Mouse (Mus musculus) MEL (cell line): Measurements from ENCODE around the gene Dzip1. TPM values are rescaled to one million over a fixed set of nuclear protein-coding genes. Genes with fewer than 3 reads are reported as not detected.

Source experiments
- DNase-seq: peaks from one replicate; pipeline ENCODE4 v3.0.0; 2011; ENCODE audit warnings: low read depth, low spot score
- H3K27ac ChIP-seq: 2 replicates; pipeline ENCODE4 v1.5.1; 2012; ENCODE audit warnings: low read depth, mild to moderate bottlenecking, control low read depth, low read length, moderate library complexity; ENCODE audit not compliant: control insufficient read depth
- H3K27me3 ChIP-seq, 2 experiments: fragments of 150-350 bp in 1 of 2; sonication (generic) in 1 of 2; 2 replicates each; pipeline ENCODE4 v1.6.1; 2012; ENCODE audit warnings: low read length in 2 of 2, mild to moderate bottlenecking in 2 of 2, improper control_type of control experiment in 1 of 2, moderate library complexity in 1 of 2; ENCODE audit not compliant: insufficient read depth in 2 of 2, control insufficient read depth in 1 of 2
- H3K36me3 ChIP-seq, 2 experiments: 2 replicates each; pipeline ENCODE4 v1.6.1; 2012 to 2014; ENCODE audit warnings: low read length in 2 of 2, improper control_type of control experiment in 1 of 2, inconsistent platforms in 1 of 2, mild to moderate bottlenecking in 1 of 2; ENCODE audit not compliant: insufficient read depth in 2 of 2, control insufficient read depth in 1 of 2
- H3K4me1 ChIP-seq, 2 experiments: fragments of 150-350 bp in 1 of 2; sonication (generic) in 1 of 2; 2 replicates each; pipeline ENCODE4 v1.6.1; 2012; ENCODE audit warnings: low read length in 2 of 2, improper control_type of control experiment in 1 of 2, mild to moderate bottlenecking in 1 of 2; ENCODE audit not compliant: insufficient read depth in 2 of 2, control insufficient read depth in 1 of 2
- H3K4me3 ChIP-seq, 2 experiments: fragments of 150-350 bp in 1 of 2; sonication (generic) in 1 of 2; 2 replicates each; pipeline ENCODE4 v1.5.1; 2012; ENCODE audit warnings: low read depth in 2 of 2, low read length in 2 of 2, mild to moderate bottlenecking in 2 of 2, moderate library complexity in 2 of 2, control low read depth in 1 of 2, improper control_type of control experiment in 1 of 2; ENCODE audit not compliant: control insufficient read depth in 1 of 2, insufficient read depth in 1 of 2
- H3K79me2 ChIP-seq: 2 replicates; pipeline ENCODE4 v1.6.1; 2012; ENCODE audit warnings: mild to moderate bottlenecking, low read length, moderate library complexity; ENCODE audit not compliant: control insufficient read depth, poor library complexity, insufficient read depth
- H3K9ac ChIP-seq: 2 replicates; pipeline ENCODE4 v1.6.1; 2012; ENCODE audit warnings: low read depth, mild to moderate bottlenecking, control low read depth, low read length, moderate library complexity; ENCODE audit not compliant: control insufficient read depth, poor library complexity, severe bottlenecking
- H3K9me3 ChIP-seq: fragments of 150-350 bp; sonication (generic); replicated peaks from 2 replicates; pipeline ENCODE4 v1.6.1; 2012; ENCODE audit warnings: mild to moderate bottlenecking, low read length, improper control_type of control experiment, moderate library complexity; ENCODE audit not compliant: insufficient read depth
- BHLHE40 ChIP-seq: IDR thresholded peaks from 2 replicates; pipeline ENCODE4 v1.6.1; 2012; ENCODE audit warnings: low read depth, mild to moderate bottlenecking, inconsistent platforms, low read length, improper control_type of control experiment, borderline replicate concordance
- CTCF ChIP-seq, 3 experiments: IDR thresholded peaks in 2 of 3; conservative IDR thresholded peaks in 1 of 3; 2 replicates each; pipeline ENCODE4 v1.5.1; 2011 to 2012; ENCODE audit warnings: low read length in 3 of 3, low read depth in 2 of 3, mild to moderate bottlenecking in 2 of 3, improper control_type of control experiment in 1 of 3, inconsistent platforms in 1 of 3, mixed read lengths in 1 of 3, moderate library complexity in 1 of 3; ENCODE audit not compliant: control insufficient read depth in 1 of 3, insufficient read depth in 1 of 3, poor library complexity in 1 of 3, severe bottlenecking in 1 of 3
- EP300 ChIP-seq, 2 experiments: IDR thresholded peaks; 2 replicates each; pipeline ENCODE4 v1.6.1; 2011; ENCODE audit warnings: improper control_type of control experiment in 2 of 2, low read length in 2 of 2, low read depth in 1 of 2, mild to moderate bottlenecking in 1 of 2
- ETS1 ChIP-seq: IDR thresholded peaks from 2 replicates; pipeline ENCODE4 v1.6.1; 2012; ENCODE audit warnings: low read depth, mild to moderate bottlenecking, inconsistent platforms, low read length, improper control_type of control experiment, moderate library complexity
- HCFC1 ChIP-seq: IDR thresholded peaks from 2 replicates; pipeline ENCODE4 v1.6.1; 2012; ENCODE audit warnings: low read depth, mild to moderate bottlenecking, inconsistent platforms, low read length, improper control_type of control experiment, moderate library complexity
- KAT2A ChIP-seq: conservative IDR thresholded peaks from 2 replicates; pipeline ENCODE4 v1.6.1; 2012; ENCODE audit warnings: low read depth, low read length, improper control_type of control experiment, inconsistent platforms
- MAX ChIP-seq: IDR thresholded peaks from 2 replicates; pipeline ENCODE4 v1.6.1; 2011; ENCODE audit warnings: low read length, improper control_type of control experiment
- NELFE ChIP-seq: IDR thresholded peaks from 2 replicates; pipeline ENCODE4 v1.6.1; 2011; ENCODE audit warnings: low read depth, low read length, improper control_type of control experiment
- NRF1 ChIP-seq: IDR thresholded peaks from 2 replicates; pipeline ENCODE4 v1.6.1; 2014; ENCODE audit warnings: low read depth, mild to moderate bottlenecking, inconsistent platforms, low read length, improper control_type of control experiment, moderate library complexity; ENCODE audit not compliant: poor library complexity, insufficient read depth, severe bottlenecking
- POLR2A ChIP-seq, 2 experiments: IDR thresholded peaks; 2 replicates each; pipeline ENCODE4 v1.6.1; 2011 to 2012; ENCODE audit warnings: low read length in 2 of 2, mild to moderate bottlenecking in 2 of 2, control low read depth in 1 of 2, improper control_type of control experiment in 1 of 2, low read depth in 1 of 2, moderate library complexity in 1 of 2; ENCODE audit not compliant: control insufficient read depth in 1 of 2, insufficient read depth in 1 of 2, poor library complexity in 1 of 2
- POLR2AphosphoS2 ChIP-seq: IDR thresholded peaks from 2 replicates; pipeline ENCODE4 v1.6.1; 2011; ENCODE audit warnings: low read length, improper control_type of control experiment
- SIN3A ChIP-seq: IDR thresholded peaks from 2 replicates; pipeline ENCODE4 v1.6.1; 2012; ENCODE audit warnings: low read length, improper control_type of control experiment, inconsistent platforms
- SMC3 ChIP-seq: IDR thresholded peaks from 2 replicates; pipeline ENCODE4 v1.6.1; 2011; ENCODE audit warnings: low read depth, low read length, improper control_type of control experiment
- TBP ChIP-seq: IDR thresholded peaks from 2 replicates; pipeline ENCODE4 v1.8.0; 2011; ENCODE audit warnings: low read depth, low read length, improper control_type of control experiment
- UBTF ChIP-seq: IDR thresholded peaks from 2 replicates; pipeline ENCODE4 v1.6.1; 2012; ENCODE audit warnings: low read depth, mild to moderate bottlenecking, inconsistent platforms, low read length, improper control_type of control experiment, moderate library complexity, borderline replicate concordance; ENCODE audit not compliant: insufficient read depth
- USF1 ChIP-seq: IDR thresholded peaks from 2 replicates; pipeline ENCODE4 v1.6.1; 2014; ENCODE audit warnings: low read depth, mild to moderate bottlenecking, inconsistent platforms, low read length, improper control_type of control experiment, moderate library complexity
- ZKSCAN1 ChIP-seq: IDR thresholded peaks from 2 replicates; pipeline ENCODE4 v1.6.1; 2012; ENCODE audit warnings: low read depth, mild to moderate bottlenecking, inconsistent platforms, low read length, improper control_type of control experiment, moderate library complexity
- polyA plus RNA-seq, 2 experiments: library from polyadenylated mRNA; stranded (reverse) in 1 of 2; unstranded in 1 of 2; fragments of >175 nt in 1 of 2; fragments of >200 nt in 1 of 2; gene quantifications; 2 replicates each; pipeline versions ENCODE4 v1.2.1 to v1.2.4; 2012; ENCODE audit warnings: low replicate concordance in 2 of 2, low read depth in 1 of 2; ENCODE audit not compliant: insufficient read length in 2 of 2, insufficient read depth in 1 of 2, missing spikeins in 1 of 2
- total RNA-seq: library from RNA; depleted of rRNA; stranded (reverse); fragments of 300-350 nt; gene quantifications from 2 replicates; pipeline ENCODE4 v1.2.3, GENCODE M21; 2012

The Dzip1 gene
- total and polyA plus RNA-seq, 3 experiments: 0.35 to 1.8 TPM; not detected in 1

- no peak overlapping the region for H3K9ac ChIP-seq
- no peak for DNase-seq
- H3K36me3 ChIP-seq: no peaks in the 10 kb centered on the region
- TF ChIP-seq SMC3 (no peak), ETS1 (no peak), HCFC1 (no peak), ZKSCAN1 (no peak), NRF1 (no peak), KAT2A (no peak), MAX (no peak), CTCF (IDR thresholded peaks at IDR 0.05 in 2 of 3, conservative IDR thresholded peaks at IDR 0.05 in 1 of 3; ENCODE audit: control insufficient read depth in 1 of 3, insufficient read depth in 1 of 3, low read depth in 2 of 3, low read length in 3 of 3, poor library complexity in 1 of 3, severe bottlenecking in 1 of 3) (no peak), UBTF (no peak), POLR2A (IDR thresholded peaks at IDR 0.05; ENCODE audit: control insufficient read depth in 1 of 2, insufficient read depth in 1 of 2, low read depth in 1 of 2, low read length in 2 of 2, poor library complexity in 1 of 2) (no peak), POLR2AphosphoS2 (no peak), BHLHE40 (no peak), EP300 (IDR thresholded peaks at IDR 0.05; ENCODE audit: low read depth in 1 of 2, low read length in 2 of 2) (no peak)
- no peak overlapping the region for H3K27ac ChIP-seq
- no peaks in the 10 kb centered on the region for H3K9me3 ChIP-seq
- no peaks in the 10 kb centered on the region for H3K79me2 ChIP-seq
- no peaks in the 10 kb centered on the region for H3K27me3 ChIP-seq
- peaks cover 0 to 4% of the 10 kb centered on the region in 2 experiments; a peak in 1 of 4 replicates for H3K4me1 ChIP-seq
- no peak overlapping the region for H3K4me3 ChIP-seq
These were observed 2.5 kb downstream of the Dzip1 start for GRCm38 (mm10) chr14:118922667-118923184.

DNA sequence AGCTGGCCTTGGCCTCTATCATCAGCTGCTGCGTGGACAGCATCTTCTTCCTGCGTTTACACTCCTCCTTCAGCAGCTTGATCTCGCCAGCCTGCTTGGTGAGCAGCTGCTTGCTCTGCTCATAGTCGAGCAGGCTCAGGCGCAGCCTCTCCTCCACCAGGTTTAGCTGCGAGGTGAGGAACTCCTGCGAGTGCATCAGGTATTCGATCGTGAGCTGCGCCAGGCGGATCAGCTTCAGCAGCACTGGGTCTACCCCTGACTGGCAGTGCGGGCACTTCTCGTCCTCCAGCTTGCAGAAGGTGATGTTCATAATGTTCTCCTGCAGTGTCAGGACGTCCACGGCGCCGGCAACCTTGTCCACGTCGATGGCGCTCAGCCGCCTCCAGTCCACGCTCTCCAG lies 3.0 kb downstream of the Dzip1 start:
- no peaks in the 10 kb centered on the region for H3K79me2 ChIP-seq
- no peak for DNase-seq
- TF ChIP-seq POLR2AphosphoS2 (no peak), BHLHE40 (no peak), SIN3A (no peak), USF1 (no peak), TBP (no peak), NELFE (no peak)
- H3K9ac ChIP-seq: no peak overlapping the region
- no peaks in the 10 kb centered on the region for H3K36me3 ChIP-seq
- H3K27ac ChIP-seq: no peak overlapping the region
- H3K4me1 ChIP-seq: peaks cover 0 to 4% of the 10 kb centered on the region in 2 experiments; a peak in 1 of 4 replicates
- H3K9me3 ChIP-seq: no peaks in the 10 kb centered on the region
- no peaks in the 10 kb centered on the region for H3K27me3 ChIP-seq
- no peak overlapping the region for H3K4me3 ChIP-seq
